Mouse (Mus musculus): ENCODE results near the gene Rnf114. TPM values are rescaled to one million over a fixed set of nuclear protein-coding genes. Genes with fewer than 3 reads are reported as not detected.

Rnf114 gene
- polyA plus RNA-seq, 1 experiment from 2014 or later, result 55.9 TPM

GRCm38 (mm10) chr2:167505127-167505526, 12.7 kb downstream of the Rnf114 start:
- no peak for DNase-seq (ENCODE audit: low spot score)
- Histone ChIP-seq H3K36me3 (ENCODE audit: control insufficient read depth, insufficient read depth, low read length) (peaks cover 12% of the 10 kb centered on the region; the same call in 1 of the 2 replicates), H3K9me3 (ENCODE audit: control insufficient read depth, low read length) (no peaks in the 10 kb centered on the region), H3K27ac (ENCODE audit: low read depth, low read length) (peak overlapping the region; percentile 56), H3K27me3 (replicated peaks; ENCODE audit: control insufficient read depth, insufficient read depth, low read length) (no peaks in the 10 kb centered on the region), H3K9ac (ENCODE audit: low read depth, low read length) (peak overlapping the region; percentile 14; the same call in 1 of the 2 replicates), H3K4me2 (peak overlapping the region; percentile 92), H3K4me1 (replicated peaks; ENCODE audit: control insufficient read depth, insufficient read depth, low read length) (peaks cover 34% of the 10 kb centered on the region), H3K4me3 (ENCODE audit: low read depth, low read length) (peak overlapping the region; percentile 92)
- WGBS, result 55% methylated on average over 3 of the region's 3 CpGs
- peak; percentile 29 for ATAC-seq (replicated peaks; ENCODE audit: low FRiP score)

- DNase-seq (ENCODE audit: low spot score) (no peak), ATAC-seq (replicated peaks; ENCODE audit: low FRiP score) (no peak)
- Histone ChIP-seq H3K9ac (ENCODE audit: low read depth, low read length) (no peak overlapping the region), H3K4me3 (ENCODE audit: low read depth, low read length) (no peak overlapping the region), H3K27me3 (replicated peaks; ENCODE audit: control insufficient read depth, insufficient read depth, low read length) (no peaks in the 10 kb centered on the region), H3K9me3 (ENCODE audit: control insufficient read depth, low read length) (no peaks in the 10 kb centered on the region), H3K4me1 (replicated peaks; ENCODE audit: control insufficient read depth, insufficient read depth, low read length) (peaks cover 37% of the 10 kb centered on the region), H3K4me2 (no peak overlapping the region), H3K36me3 (ENCODE audit: control insufficient read depth, insufficient read depth, low read length) (peaks cover 21% of the 10 kb centered on the region), H3K27ac (ENCODE audit: low read depth, low read length) (no peak overlapping the region)
- WGBS, result 94% methylated on average over 10 of the region's 10 CpGs
Observed at GRCm38 (mm10) chr2:167506546-167507260, 14.3 kb downstream of the Rnf114 start.

GRCm38 (mm10) chr2:167507719-167508385, 15.4 kb downstream of the Rnf114 start:
- H3K9me3 ChIP-seq (ENCODE audit: control insufficient read depth, low read length), result no peaks in the 10 kb centered on the region
- no peak overlapping the region for H3K27ac ChIP-seq (ENCODE audit: low read depth, low read length)
- no peak overlapping the region for H3K9ac ChIP-seq (ENCODE audit: low read depth, low read length)
- no peak overlapping the region for H3K4me3 ChIP-seq (ENCODE audit: low read depth, low read length)
- 86% methylated on average over 3 of the region's 3 CpGs for WGBS
- peaks cover 34% of the 10 kb centered on the region for H3K4me1 ChIP-seq (replicated peaks; ENCODE audit: control insufficient read depth, insufficient read depth, low read length)
- ATAC-seq (replicated peaks; ENCODE audit: low FRiP score) (no peak), DNase-seq (ENCODE audit: low spot score) (no peak)
- H3K4me2 ChIP-seq, result no peak overlapping the region
- peaks cover 32% of the 10 kb centered on the region for H3K36me3 ChIP-seq (ENCODE audit: control insufficient read depth, insufficient read depth, low read length)
- no peaks in the 10 kb centered on the region for H3K27me3 ChIP-seq (replicated peaks; ENCODE audit: control insufficient read depth, insufficient read depth, low read length)

- H3K27ac ChIP-seq (ENCODE audit: low read depth, low read length), result no peak overlapping the region
- H3K4me1 ChIP-seq (replicated peaks; ENCODE audit: control insufficient read depth, insufficient read depth, low read length), result peaks cover 34% of the 10 kb centered on the region
- H3K4me3 ChIP-seq (ENCODE audit: low read depth, low read length), result no peak overlapping the region
- 89% methylated on average over 4 of the region's 4 CpGs for WGBS
- ATAC-seq (replicated peaks; ENCODE audit: low FRiP score) (no peak), DNase-seq (ENCODE audit: low spot score) (no peak)
- no peaks in the 10 kb centered on the region for H3K9me3 ChIP-seq (ENCODE audit: control insufficient read depth, low read length)
- H3K36me3 ChIP-seq (ENCODE audit: control insufficient read depth, insufficient read depth, low read length), result peaks cover 37% of the 10 kb centered on the region
- H3K9ac ChIP-seq (ENCODE audit: low read depth, low read length), result no peak overlapping the region
- H3K4me2 ChIP-seq, result no peak overlapping the region
- no peaks in the 10 kb centered on the region for H3K27me3 ChIP-seq (replicated peaks; ENCODE audit: control insufficient read depth, insufficient read depth, low read length)
Observed at GRCm38 (mm10) chr2:167508569-167508968, 16.1 kb downstream of the Rnf114 start.

- no peak overlapping the region; the same call in 1 of the 2 replicates for H3K9ac ChIP-seq (ENCODE audit: low read depth, low read length)
- peak overlapping the region; percentile 18 for H3K4me2 ChIP-seq
- H3K27ac ChIP-seq (ENCODE audit: low read depth, low read length), result peak overlapping the region; percentile 41; the same call in 1 of the 2 replicates
- H3K4me1 ChIP-seq (replicated peaks; ENCODE audit: control insufficient read depth, insufficient read depth, low read length), result peaks cover 18% of the 10 kb centered on the region
- ATAC-seq (replicated peaks; ENCODE audit: low FRiP score) (peak; percentile 82), DNase-seq (ENCODE audit: low spot score) (no peak)
- 39% methylated on average over 3 of the region's 3 CpGs for WGBS
- peaks cover 44% of the 10 kb centered on the region for H3K36me3 ChIP-seq (ENCODE audit: control insufficient read depth, insufficient read depth, low read length)
- no peaks in the 10 kb centered on the region for H3K27me3 ChIP-seq (replicated peaks; ENCODE audit: control insufficient read depth, insufficient read depth, low read length)
- no peaks in the 10 kb centered on the region for H3K9me3 ChIP-seq (ENCODE audit: control insufficient read depth, low read length)
- no peak overlapping the region for H3K4me3 ChIP-seq (ENCODE audit: low read depth, low read length)
Observed at GRCm38 (mm10) chr2:167510485-167510884, 18.0 kb downstream of the Rnf114 start.

GRCm38 (mm10) chr2:167512365-167512764, 19.9 kb downstream of the Rnf114 start:
- ATAC-seq (replicated peaks; ENCODE audit: low FRiP score) (no peak), DNase-seq (ENCODE audit: low spot score) (no peak)
- no peak overlapping the region for H3K4me3 ChIP-seq (ENCODE audit: low read depth, low read length)
- no peaks in the 10 kb centered on the region for H3K27me3 ChIP-seq (replicated peaks; ENCODE audit: control insufficient read depth, insufficient read depth, low read length)
- no peaks in the 10 kb centered on the region for H3K9me3 ChIP-seq (ENCODE audit: control insufficient read depth, low read length)
- no peak overlapping the region for H3K4me2 ChIP-seq
- peaks cover 45% of the 10 kb centered on the region for H3K36me3 ChIP-seq (ENCODE audit: control insufficient read depth, insufficient read depth, low read length)
- peaks cover 6% of the 10 kb centered on the region for H3K4me1 ChIP-seq (replicated peaks; ENCODE audit: control insufficient read depth, insufficient read depth, low read length)
- WGBS, result 94% methylated on average over 9 of the region's 9 CpGs
- no peak overlapping the region for H3K9ac ChIP-seq (ENCODE audit: low read depth, low read length)
- no peak overlapping the region for H3K27ac ChIP-seq (ENCODE audit: low read depth, low read length)

GRCm38 (mm10) chr2:167512970-167513369, 20.5 kb downstream of the Rnf114 start:
- 82% methylated on average over 5 of the region's 5 CpGs for WGBS
- Histone ChIP-seq H3K27ac (ENCODE audit: low read depth, low read length) (no peak overlapping the region), H3K27me3 (replicated peaks; ENCODE audit: control insufficient read depth, insufficient read depth, low read length) (no peaks in the 10 kb centered on the region), H3K36me3 (ENCODE audit: control insufficient read depth, insufficient read depth, low read length) (peaks cover 46% of the 10 kb centered on the region), H3K4me3 (ENCODE audit: low read depth, low read length) (no peak overlapping the region), H3K4me1 (replicated peaks; ENCODE audit: control insufficient read depth, insufficient read depth, low read length) (peaks cover 6% of the 10 kb centered on the region), H3K4me2 (no peak overlapping the region), H3K9me3 (ENCODE audit: control insufficient read depth, low read length) (no peaks in the 10 kb centered on the region), H3K9ac (ENCODE audit: low read depth, low read length) (no peak overlapping the region)
- no peak for DNase-seq (ENCODE audit: low spot score)
- no peak for ATAC-seq (replicated peaks; ENCODE audit: low FRiP score)

- Histone ChIP-seq H3K9ac (ENCODE audit: low read depth, low read length) (no peak overlapping the region), H3K4me1 (replicated peaks; ENCODE audit: control insufficient read depth, insufficient read depth, low read length) (peaks cover 6% of the 10 kb centered on the region), H3K4me2 (no peak overlapping the region), H3K9me3 (ENCODE audit: control insufficient read depth, low read length) (no peaks in the 10 kb centered on the region), H3K27ac (ENCODE audit: low read depth, low read length) (no peak overlapping the region), H3K27me3 (replicated peaks; ENCODE audit: control insufficient read depth, insufficient read depth, low read length) (no peaks in the 10 kb centered on the region), H3K36me3 (ENCODE audit: control insufficient read depth, insufficient read depth, low read length) (peaks cover 46% of the 10 kb centered on the region), H3K4me3 (ENCODE audit: low read depth, low read length) (no peak overlapping the region)
- DNase-seq (ENCODE audit: low spot score) (no peak), ATAC-seq (replicated peaks; ENCODE audit: low FRiP score) (no peak)
- 91% methylated on average over 4 of the region's 4 CpGs for WGBS
Observed at GRCm38 (mm10) chr2:167514641-167515040, 22.2 kb downstream of the Rnf114 start.

All from liver, embryonic 11.5 days (tissue).